Mouse (Mus musculus): ENCODE results near the gene Trp53tg5.

GRCm38 (mm10) chr2:164518266-164519170 lies 45.0 kb upstream of the Trp53tg5 start:
- TF ChIP-seq CTCF (IDR thresholded peaks at IDR 0.05; ENCODE audit: insufficient read depth, low read length) (no peak), POLR2A (IDR thresholded peaks at IDR 0.05; ENCODE audit: borderline replicate concordance, extremely low read depth, low read depth, low read length) (no peak)
